Mouse (Mus musculus) G1E (cell line): ENCODE measurements at regions not wholly inside any gene's neighbourhood (a gene's known extent, or its start where the extent isn't known, plus 50 kb on each side); places are given as distances from the start of the nearest gene placed in this dataset.

Source experiments
- CTCF ChIP-seq: IDR thresholded peaks from 2 replicates; pipeline ENCODE4 v1.5.1; 2012; ENCODE audit warnings: low read depth, low read length, inconsistent platforms, mixed read lengths
- GATA1 ChIP-seq: IDR thresholded peaks from 2 replicates; pipeline ENCODE4 v1.6.1; 2012; ENCODE audit warnings: borderline replicate concordance, low read length, inconsistent platforms, mixed read lengths
- POLR2AphosphoS5 ChIP-seq: IDR thresholded peaks from 2 replicates; pipeline ENCODE4 v1.6.1; 2012; ENCODE audit warnings: low read depth, low read length, inconsistent platforms; ENCODE audit not compliant: insufficient replicate concordance

GRCm38 (mm10) chr11:18011101-18011733 is 57.5 kb upstream of the Etaa1 start:
- TF ChIP-seq CTCF (no peak), POLR2AphosphoS5 (no peak), GATA1 (no peak)
